Mouse (Mus musculus) ES-E14 (cell line): ENCODE results near the gene Gm28041. TPM values are rescaled to one million over a fixed set of nuclear protein-coding genes. Genes with fewer than 3 reads are reported as not detected.
"Not testable (repeated sequence)": the region's sequence is repeated elsewhere in the genome, so short reads cannot be mapped to it uniquely, and the experiment has no call there.

Experiments used
- DNase-seq: peaks from one replicate; pipeline ENCODE4 v3.0.0-alpha.2; 2013; ENCODE audit warnings: low read depth, low spot score
- H3K27ac ChIP-seq: 2 replicates; pipeline ENCODE4 v1.5.1; 2012; ENCODE audit warnings: low read depth, mild to moderate bottlenecking, low read length, moderate library complexity, mixed read lengths; ENCODE audit not compliant: poor library complexity, insufficient read depth, severe bottlenecking
- H3K36me3 ChIP-seq: 2 replicates; pipeline ENCODE4 v1.6.1; 2012; ENCODE audit warnings: mild to moderate bottlenecking, low read length, moderate library complexity, mixed read lengths; ENCODE audit not compliant: control insufficient read depth, poor library complexity, insufficient read depth, severe bottlenecking
- H3K4me1 ChIP-seq, 2 experiments: fragments of 150-350 bp in 1 of 2; sonication (generic) in 1 of 2; 2 replicates each; pipeline ENCODE4 v1.6.1; 2012; ENCODE audit warnings: low read length in 2 of 2, mild to moderate bottlenecking in 1 of 2, mixed read lengths in 1 of 2; ENCODE audit not compliant: control insufficient read depth in 2 of 2, insufficient read depth in 2 of 2, poor library complexity in 1 of 2
- H3K4me3 ChIP-seq, 2 experiments: fragments of 150-350 bp in 1 of 2; sonication (generic) in 1 of 2; 2 replicates each; pipeline ENCODE4 v1.5.1; 2012; ENCODE audit warnings: low read length in 2 of 2, low read depth in 1 of 2, mild to moderate bottlenecking in 1 of 2, mixed read lengths in 1 of 2; ENCODE audit not compliant: insufficient read depth in 1 of 2, poor library complexity in 1 of 2, severe bottlenecking in 1 of 2
- H3K9ac ChIP-seq: 2 replicates; pipeline ENCODE4 v1.6.1; 2012; ENCODE audit warnings: low read depth, mild to moderate bottlenecking, low read length, mixed read lengths; ENCODE audit not compliant: poor library complexity, insufficient read depth, severe bottlenecking
- H3K9me3 ChIP-seq: fragments of 150-350 bp; sonication (generic); 2 replicates; pipeline ENCODE4 v1.6.1; 2012; ENCODE audit warnings: low read depth, mild to moderate bottlenecking, low read length; ENCODE audit not compliant: control insufficient read depth, insufficient read depth
- CHD2 ChIP-seq: IDR thresholded peaks from 2 replicates; pipeline ENCODE4 v1.6.1; 2014; ENCODE audit warnings: mild to moderate bottlenecking, low read depth, low read length, inconsistent platforms
- HCFC1 ChIP-seq: IDR thresholded peaks from 2 replicates; pipeline ENCODE4 v1.6.1; 2012; ENCODE audit warnings: low read length, inconsistent platforms, borderline replicate concordance; ENCODE audit not compliant: insufficient read depth
- ZNF384 ChIP-seq: IDR thresholded peaks from 2 replicates; pipeline ENCODE4 v1.6.1; 2012; ENCODE audit warnings: low read depth, low read length, inconsistent platforms
- in situ Hi-C, 2 experiments: fragments of 600-800 bp; cut with MboI; formaldehyde crosslinking; loops; one replicate each; pipeline ENCODE4 v1.15.1; 2025; ENCODE audit warnings: low sequenced_read_pairs in 2 of 2, inconsistent platforms in 1 of 2; ENCODE audit not compliant: unreplicated experiment in 2 of 2
- total RNA-seq: library from RNA; depleted of rRNA; stranded (reverse); fragments of 300-350 nt; gene quantifications from 2 replicates; pipeline ENCODE4 v1.2.3, GENCODE M21; 2012

Gene Gm28041
- total RNA-seq, 1 experiment, result 0.80 TPM

DNA sequence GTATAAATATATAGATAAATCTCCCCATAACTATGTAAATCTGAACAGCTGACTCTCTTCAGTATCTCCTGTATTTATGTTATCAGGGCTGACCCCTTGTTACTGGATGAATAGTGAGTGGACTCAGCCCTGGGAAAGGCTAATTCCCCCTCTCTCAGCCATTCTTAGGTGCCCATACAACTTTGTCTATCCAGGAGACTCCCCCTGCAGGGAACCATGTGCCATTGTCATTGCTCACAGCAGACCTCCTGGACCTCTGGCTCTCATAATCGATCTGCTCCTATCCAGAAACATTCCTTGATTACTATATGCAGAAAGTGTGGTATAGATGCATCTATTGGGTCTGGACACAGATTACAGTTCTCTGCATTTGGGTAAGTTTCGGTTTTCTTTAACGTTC, 41.3 kb upstream of the Gm28041 start:
- Histone ChIP-seq H3K9me3 (no peaks in the 10 kb centered on the region), H3K4me1 (peaks cover 2 to 4% of the 10 kb centered on the region in 2 experiments; a peak in 3 of 4 replicates), H3K27ac (no peak overlapping the region; the same call in 1 of the 2 replicates), H3K36me3 (peaks cover 10% of the 10 kb centered on the region), H3K9ac (no peak overlapping the region), H3K4me3 (0 out of 4 replicates have a peak overlapping the region, but pooled peaks of 1 of the 2 experiments have one; percentile 5)
- no peak for DNase-seq
- in situ Hi-C loops, result no loop called here
- TF ChIP-seq ZNF384 (no peak), CHD2 (no peak)

DNA sequence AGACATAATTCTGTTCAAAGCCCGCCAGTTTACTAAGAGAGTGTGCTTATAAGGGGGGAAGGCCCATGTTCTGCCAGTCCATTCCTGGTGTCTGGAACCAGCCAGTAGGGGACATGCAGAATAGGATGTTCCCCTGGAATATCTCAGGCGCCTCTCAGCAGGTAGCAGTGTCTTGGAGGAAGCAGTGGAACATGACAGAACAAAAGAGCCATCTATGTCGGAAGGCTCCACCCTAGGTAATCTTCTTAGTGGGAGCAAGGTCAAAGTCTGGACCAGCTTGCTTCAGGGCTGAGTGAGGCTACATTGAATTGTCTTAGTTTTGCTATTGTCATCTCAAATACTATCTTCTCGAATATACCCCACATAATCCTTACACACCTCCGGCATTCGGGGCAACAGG, 40.2 kb upstream of the Gm28041 start:
- DNase-seq, result no peak
- no peaks in the 10 kb centered on the region for H3K9me3 ChIP-seq
- no peak for TF ChIP-seq HCFC1
- H3K36me3 ChIP-seq, result peaks cover 14% of the 10 kb centered on the region
- peak overlapping the region; percentile 64; the same call in 1 of the 2 replicates for H3K9ac ChIP-seq
- H3K27ac ChIP-seq, result peak overlapping the region; percentile 90
- peak overlapping the region; percentile 4 to 47; a peak in 3 of 4 replicates for H3K4me3 ChIP-seq
- in situ Hi-C loops, result no loop called here
- peaks cover 2 to 4% of the 10 kb centered on the region in 2 experiments; a peak in 3 of 4 replicates for H3K4me1 ChIP-seq

DNA sequence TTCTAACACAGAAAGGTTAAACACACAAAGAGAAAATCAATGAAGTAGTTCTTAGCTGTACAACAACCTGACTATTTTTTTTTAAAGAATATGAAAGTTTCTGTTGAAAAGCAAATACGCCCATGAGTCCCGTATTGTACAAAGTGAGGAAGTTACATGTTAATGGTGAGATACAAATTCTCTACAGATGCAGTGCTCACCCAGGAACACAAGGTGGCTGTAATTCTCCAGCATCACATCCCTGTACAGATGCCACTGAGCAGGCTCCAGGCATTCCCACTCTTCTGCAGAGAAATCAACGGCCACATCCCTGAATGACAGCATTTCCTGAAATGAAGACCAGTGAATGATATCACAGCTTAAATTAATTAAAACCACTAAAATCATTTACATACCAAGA, 38.1 kb upstream of the Gm28041 start:
- in situ Hi-C loops, H3K9me3 ChIP-seq, H3K4me1 ChIP-seq, H3K4me3 ChIP-seq, H3K9ac ChIP-seq, H3K27ac ChIP-seq, DNase-seq: not testable (repeated sequence)
- H3K36me3 ChIP-seq, result peaks cover 14% of the 10 kb centered on the region

DNA sequence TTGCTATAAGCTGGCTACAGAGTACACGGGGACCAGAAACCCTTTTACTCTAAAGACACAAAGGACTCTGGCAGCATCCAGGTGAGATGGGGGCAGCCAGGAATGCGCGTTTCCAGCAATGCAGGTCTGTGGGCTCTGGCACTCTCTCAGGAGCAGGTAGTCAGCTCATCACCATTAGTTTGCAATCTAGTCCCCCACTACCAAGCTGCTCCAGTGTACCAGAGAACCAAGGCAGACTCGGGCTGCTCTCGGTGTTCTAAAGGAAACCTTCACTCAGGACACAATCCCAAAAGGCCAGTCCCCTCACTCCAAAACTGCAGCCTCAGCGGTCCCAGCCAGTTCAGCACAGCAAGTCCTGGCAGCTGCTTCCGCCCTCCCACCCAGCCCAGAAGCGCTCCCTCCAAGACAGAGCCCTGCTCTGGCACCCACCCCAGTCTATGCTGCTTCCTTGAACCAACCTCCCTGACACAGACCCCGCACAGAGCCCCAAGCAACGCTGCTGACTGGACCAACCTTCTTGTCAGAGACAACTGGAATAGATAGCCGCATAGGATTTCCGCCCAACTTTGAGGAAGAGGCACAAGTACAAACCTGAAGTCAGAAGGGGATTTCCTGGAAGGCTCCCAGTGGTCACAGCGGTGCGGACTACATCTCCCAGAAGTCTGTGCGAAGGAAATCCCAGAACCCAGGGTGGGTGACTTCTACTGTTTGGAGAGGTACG, 23.8 kb upstream of the Gm28041 start, which contains the start of gene Zfp429:
TSS of gene Zfp429 (minus strand) at position 637 of the 721 bp plus-strand sequence.
- H3K27ac ChIP-seq, H3K9me3 ChIP-seq, H3K9ac ChIP-seq, H3K4me1 ChIP-seq, DNase-seq, H3K36me3 ChIP-seq: not testable (repeated sequence)
- TF ChIP-seq HCFC1, result peak; percentile 74; the same call in 1 of the 2 replicates
- in situ Hi-C loops, result loop anchor here in 1 of 2 experiments (25.0 kb wide), 1 partner anchor 237 kb away; the partner anchor contains the start of gene Rsl1
- peak within 1 kb of the TSS; percentile 26 to 53 for H3K4me3 ChIP-seq

DNA sequence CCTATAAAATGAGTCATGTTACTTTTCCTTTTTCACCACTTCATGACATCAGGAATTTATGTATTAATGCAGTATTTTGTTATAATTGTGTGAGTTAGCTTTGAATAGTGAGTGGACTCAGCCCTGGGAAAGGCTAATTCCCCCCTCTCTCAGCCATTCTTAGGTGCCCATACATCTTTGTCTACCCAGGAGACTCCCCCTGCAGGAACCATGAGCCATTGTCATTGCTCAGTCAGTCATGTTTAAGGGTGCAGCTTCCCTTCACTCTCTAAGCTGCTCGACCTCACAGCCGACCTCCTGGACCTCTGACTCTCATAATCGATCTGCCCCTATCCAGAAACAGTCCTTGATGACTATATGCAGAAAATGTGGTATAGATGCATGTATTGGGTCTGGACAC, 722 bp upstream of the Gm28041 start:
- H3K4me1 ChIP-seq, H3K36me3 ChIP-seq, H3K4me3 ChIP-seq, H3K9me3 ChIP-seq, H3K27ac ChIP-seq, DNase-seq, H3K9ac ChIP-seq: not testable (repeated sequence)
- in situ Hi-C loops, result loop anchor here (10.0 to 25.0 kb wide), 2 partner anchors 211 to 214 kb away; partner anchors contain the start of gene Rsl1 (in 1 of the 2)
